Mouse (Mus musculus): ENCODE results near the gene Trabd.

Trabd gene

DNA sequence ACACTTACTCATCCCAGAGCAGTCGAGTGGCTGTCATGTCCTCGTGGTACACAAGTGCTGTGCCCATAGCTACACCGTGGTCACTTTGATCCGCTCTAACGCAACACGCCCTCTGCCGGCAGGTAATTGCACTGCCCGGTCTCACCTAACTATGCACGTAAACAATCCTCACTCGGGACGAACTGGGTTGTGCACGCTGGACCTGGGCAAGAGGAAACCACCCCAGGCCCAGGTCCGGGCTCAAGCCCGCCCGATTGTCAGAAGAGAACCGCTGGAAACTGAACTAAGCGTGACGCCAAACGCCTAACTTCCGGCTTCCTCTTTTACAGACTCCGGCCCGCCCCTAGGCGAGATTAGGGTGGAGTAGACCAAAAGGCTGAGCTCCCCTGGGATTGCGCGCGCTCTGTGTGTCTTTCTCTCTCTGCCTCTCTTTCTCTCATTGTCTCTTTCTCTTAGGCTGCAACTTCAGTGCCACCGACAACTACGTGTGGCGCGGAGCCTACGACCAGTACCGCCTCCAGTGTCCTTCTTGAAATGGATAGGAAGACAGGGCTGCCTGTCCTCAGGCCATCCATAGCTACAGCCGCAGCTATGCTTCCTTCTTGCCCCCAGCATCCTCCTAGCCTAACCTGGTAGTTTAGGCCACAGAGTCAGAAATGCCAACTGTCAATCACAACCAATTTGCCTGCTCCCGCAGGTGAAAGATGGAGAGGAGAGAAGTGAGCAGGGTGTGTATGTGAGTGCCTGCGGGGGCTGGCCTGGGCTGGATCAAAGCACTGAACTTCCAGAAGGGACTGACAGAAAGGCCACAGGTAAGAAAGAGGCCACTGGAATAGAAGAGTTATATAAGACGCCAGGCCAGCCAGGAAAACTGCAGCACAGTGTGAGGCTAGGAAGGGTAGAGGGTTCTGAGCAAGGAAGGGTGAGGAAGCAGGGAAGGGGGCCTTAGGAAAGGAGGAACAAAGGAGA lies 53.7 kb downstream of the Trabd start, which contains the start of gene Hdac10:
Gene Hdac10 (minus strand): TSS at position 319 of the 969 bp plus-strand sequence.
- DNase-seq: peak; percentile 90 to 91

DNA sequence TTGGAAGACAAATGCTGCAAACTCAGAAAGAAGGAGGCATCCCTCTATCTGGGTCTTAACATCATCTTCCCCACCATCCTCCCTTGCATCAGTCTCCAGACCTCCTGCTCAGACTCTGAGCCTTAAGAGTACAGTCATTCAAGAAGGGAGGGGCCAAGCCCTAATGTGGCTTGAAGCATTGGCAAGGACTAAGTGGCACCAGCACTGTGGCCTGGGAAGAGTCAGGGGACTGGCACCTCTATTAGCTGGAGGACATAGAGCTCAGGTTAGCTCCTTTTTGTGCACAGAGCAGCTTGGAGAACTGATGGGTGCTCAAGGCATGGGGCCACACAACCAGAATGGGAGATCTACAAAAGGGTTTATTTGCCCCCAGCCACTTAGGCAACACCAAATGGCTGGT lies 55.3 kb downstream of the Trabd start:
- no peak for DNase-seq

DNA sequence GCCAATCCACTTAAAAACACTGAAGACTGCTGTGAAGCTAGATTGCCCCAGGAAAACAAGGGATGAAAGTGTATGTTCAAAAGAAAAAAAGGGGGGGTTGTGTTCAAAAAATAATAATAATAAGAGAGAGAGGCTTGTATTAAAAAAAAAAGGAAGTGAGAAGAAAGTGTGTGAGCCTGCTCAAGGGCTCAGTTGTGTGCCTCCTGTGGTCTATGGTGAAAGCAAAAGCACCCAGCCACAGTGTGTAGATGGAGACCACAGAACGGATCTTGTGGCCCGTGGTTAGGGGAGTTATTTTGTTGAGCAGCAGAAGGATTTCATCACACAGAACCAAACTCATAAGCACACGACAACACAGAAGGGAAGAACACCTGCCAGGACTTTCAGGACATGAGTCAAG lies 56.4 kb downstream of the Trabd start:
- peak; percentile 85 to 90 for DNase-seq

All from B cell, adult 2 months (primary cell).